ENCODE assay signal across 13 mouse cellular contexts in genomic region chr17:25224586-25225222, GRCm38 (mm10). TPM values are rescaled to one million over a fixed set of nuclear protein-coding genes. Genes with fewer than 3 reads are reported as not detected.
DNase-seq lines count a peak whose midpoint lies in the region; ATAC-seq lines count a peak whose summit lies in the region.
"Had no signal": no experiment of that assay in that cellular context is flagged by ENCODE, and none has a peak within 500 bp of the region (broad histone marks: within the 10 kb centered on the region; RNA-seq: fewer than 3 reads in every experiment).

No protein-coding gene starts in this region.

- ATAC-seq in heart, embryonic 11.5 days (replicated peaks; ENCODE audit: insufficient number of reproducible peaks, low FRiP score, low TSS enrichment), result no peak
- peak; percentile 19; the same call in 1 of the 2 replicates for ATAC-seq in granulocyte monocyte progenitor cell, adult 5-6 weeks (replicated peaks; ENCODE audit: poor library complexity, severe bottlenecking)
- ATAC-seq: intestine, embryonic 15.5 days had no signal

- DNase-seq in heart, postnatal 10 days, result no peak
- DNase-seq in B cell, adult 2 months, result peak; percentile 33 to 56
- DNase-seq in natural killer cell, adult 2 months (ENCODE audit: low spot score in 2 of 2), result peak; percentile 80 to 87
- no peak for DNase-seq in embryonic facial prominence, embryonic 10.5 days (ENCODE audit: low spot score)
- DNase-seq in left cerebral cortex, adult 8-10 months (ENCODE audit: low spot score in 2 of 2), result no peak
- no peak for DNase-seq in layer of hippocampus, adult 8-10 months (ENCODE audit: low spot score in 2 of 2)
- DNase-seq: lung, postnatal 4 days; right cerebral cortex, postnatal 4 days had no signal

- no peak overlapping the region for H3K9ac ChIP-seq in heart, embryonic 11.5 days (ENCODE audit: low read depth, low read length)
- H3K9ac ChIP-seq: forebrain, embryonic 12.5 days; intestine, embryonic 15.5 days; neural tube, embryonic 12.5 days had no signal

- peak overlapping the region; percentile 53 for H3K4me2 ChIP-seq in heart, embryonic 11.5 days
- H3K4me2 ChIP-seq: forebrain, embryonic 12.5 days; intestine, embryonic 15.5 days had no signal

- no peaks in the 10 kb centered on the region for H3K9me3 ChIP-seq in heart, embryonic 11.5 days (replicated peaks; ENCODE audit: control insufficient read depth, low read length)
- H3K9me3 ChIP-seq in embryonic facial prominence, embryonic 10.5 days, result no peaks in the 10 kb centered on the region
- H3K9me3 ChIP-seq: forebrain, embryonic 12.5 days; intestine, embryonic 15.5 days; neural tube, embryonic 12.5 days had no signal

- 77% methylated on average over 7 of the region's 7 CpGs for WGBS in heart, embryonic 11.5 days (ENCODE audit: insufficient replicate concordance)
- 90% methylated on average over 7 of the region's 7 CpGs for WGBS in embryonic facial prominence, embryonic 10.5 days

- H3K36me3 ChIP-seq in heart, embryonic 11.5 days (ENCODE audit: control insufficient read depth, insufficient read depth, low read length), result peaks cover 4% of the 10 kb centered on the region
- H3K36me3 ChIP-seq in embryonic facial prominence, embryonic 10.5 days (replicated peaks), result peaks cover 71% of the 10 kb centered on the region
- H3K36me3 ChIP-seq: intestine, embryonic 15.5 days had no signal

- H3K4me1 ChIP-seq in heart, embryonic 11.5 days (ENCODE audit: control insufficient read depth, insufficient read depth, low read length), result peaks cover 3% of the 10 kb centered on the region
- peaks cover 18% of the 10 kb centered on the region for H3K4me1 ChIP-seq in embryonic facial prominence, embryonic 10.5 days

- H3K27ac ChIP-seq in heart, embryonic 11.5 days (ENCODE audit: low read depth, low read length), result 0 out of 2 replicates have a peak overlapping the region, but pooled peaks have one; percentile 35
- H3K27ac ChIP-seq in embryonic facial prominence, embryonic 10.5 days (replicated peaks), result no peak overlapping the region
- H3K27ac ChIP-seq: forebrain, embryonic 12.5 days; intestine, embryonic 15.5 days; neural tube, embryonic 12.5 days had no signal

- no peaks in the 10 kb centered on the region for H3K27me3 ChIP-seq in heart, embryonic 11.5 days (ENCODE audit: control insufficient read depth, insufficient read depth, low read length)
- H3K27me3 ChIP-seq in embryonic facial prominence, embryonic 10.5 days (replicated peaks; ENCODE audit: low read depth, poor library complexity, severe bottlenecking), result 0 out of 2 replicates have a peak, but pooled peaks cover 17% of the 10 kb centered on the region
- H3K27me3 ChIP-seq: intestine, embryonic 15.5 days; neural tube, embryonic 12.5 days had no signal

- intact Hi-C loops in heart, postnatal 10 days (cut with DNase I), result no loop called here

- no peak overlapping the region for H3K4me3 ChIP-seq in heart, embryonic 11.5 days (ENCODE audit: low read depth, low read length)
- no peak overlapping the region for H3K4me3 ChIP-seq in embryonic facial prominence, embryonic 10.5 days
- H3K4me3 ChIP-seq: forebrain, embryonic 12.5 days; intestine, embryonic 15.5 days; neural tube, embryonic 12.5 days had no signal

RNA-seq across cellular contexts. Expression of gene Gnptg, which starts 15.2 kb away (rescaled TPM):
- polyA plus RNA-seq in heart, embryonic 11.5 days (2014; fragmentation: Nextera tagmentation; extraction: Ambion mirVana), result 22.6 and 25.5 TPM in 2 replicates
- total RNA-seq in heart, postnatal 10 days (2021), result 10 to 100 TPM; 11.3 to 13.9 TPM
- 10.9 and 19.2 TPM in 2 replicates for total RNA-seq in granulocyte monocyte progenitor cell, adult 5-6 weeks (2014; fragmentation: Nextera tagmentation)
- total RNA-seq in granulocyte monocyte progenitor cell, adult 5-6 weeks (2017), result 23.7 and 27.8 TPM in 2 replicates
- polyA plus RNA-seq in embryonic facial prominence, embryonic 10.5 days (2016; fragmentation: Nextera tagmentation; extraction: Ambion mirVana), result 36.1 and 41.5 TPM in 2 replicates
- total RNA-seq in left cerebral cortex, adult 8-10 months (2022), result 10 to 100 TPM; 73.0 to 83.6 (median 76.1) TPM
- total RNA-seq in layer of hippocampus, adult 8-10 months (2022), result 10 to 100 TPM; 70.8 to 79.1 (median 76.3) TPM

RNA-seq across cellular contexts. Expression of gene Tsr3, which starts 15.3 kb away (rescaled TPM):
- 32.1 and 33.6 TPM in 2 replicates for polyA plus RNA-seq in heart, embryonic 11.5 days (2014; fragmentation: Nextera tagmentation; extraction: Ambion mirVana)
- total RNA-seq in heart, postnatal 10 days (2021), result 10 to 100 TPM; 12.7 to 13.8 TPM
- total RNA-seq in granulocyte monocyte progenitor cell, adult 5-6 weeks (2014; fragmentation: Nextera tagmentation), result 10.9 and 17.1 TPM in 2 replicates
- total RNA-seq in granulocyte monocyte progenitor cell, adult 5-6 weeks (2017), result 23.6 and 27.8 TPM in 2 replicates
- polyA plus RNA-seq in embryonic facial prominence, embryonic 10.5 days (2016; fragmentation: Nextera tagmentation; extraction: Ambion mirVana), result 75.4 and 78.6 TPM in 2 replicates
- 10 to 100 TPM; 18.4 to 26.5 (median 24.7) TPM for total RNA-seq in left cerebral cortex, adult 8-10 months (2022)
- 10 to 100 TPM; 22.9 to 28.4 (median 24.9) TPM for total RNA-seq in layer of hippocampus, adult 8-10 months (2022)

RNA-seq across cellular contexts. Expression of gene Baiap3, which starts 31.5 kb away (rescaled TPM):
- 0.35 and 0.63 TPM in 2 replicates for polyA plus RNA-seq in heart, embryonic 11.5 days (2014; fragmentation: Nextera tagmentation; extraction: Ambion mirVana)
- total RNA-seq in heart, postnatal 10 days (2021), result under 1 TPM; 0.27 to 0.34 TPM
- 7.6 and 9.1 TPM in 2 replicates for total RNA-seq in granulocyte monocyte progenitor cell, adult 5-6 weeks (2014; fragmentation: Nextera tagmentation)
- total RNA-seq in granulocyte monocyte progenitor cell, adult 5-6 weeks (2017), result 3.8 and 11.9 TPM in 2 replicates
- 0.67 and 0.94 TPM in 2 replicates for polyA plus RNA-seq in embryonic facial prominence, embryonic 10.5 days (2016; fragmentation: Nextera tagmentation; extraction: Ambion mirVana)
- 10 to 100 TPM; 14.5 to 33.9 (median 31.2) TPM for total RNA-seq in left cerebral cortex, adult 8-10 months (2022)
- 10 to 100 TPM in 3 of 4 experiments, 1 to 10 TPM in 1; 9.6 to 16.7 (median 11.0) TPM for total RNA-seq in layer of hippocampus, adult 8-10 months (2022)

RNA-seq across cellular contexts. Expression of gene Unkl, which starts 36.5 kb away (rescaled TPM):
- polyA plus RNA-seq in heart, embryonic 11.5 days (2014; fragmentation: Nextera tagmentation; extraction: Ambion mirVana), result 2.9 and 3.2 TPM in 2 replicates
- 10 to 100 TPM in 1 of 2 experiments, 1 to 10 TPM in 1; 10.0 to 10.1 TPM for total RNA-seq in heart, postnatal 10 days (2021)
- total RNA-seq in granulocyte monocyte progenitor cell, adult 5-6 weeks (2014; fragmentation: Nextera tagmentation), result 6.8 and 17.2 TPM in 2 replicates
- 5.6 and 9.9 TPM in 2 replicates for total RNA-seq in granulocyte monocyte progenitor cell, adult 5-6 weeks (2017)
- 9.6 and 10.9 TPM in 2 replicates for polyA plus RNA-seq in embryonic facial prominence, embryonic 10.5 days (2016; fragmentation: Nextera tagmentation; extraction: Ambion mirVana)
- 10 to 100 TPM; 37.0 to 40.0 (median 37.8) TPM for total RNA-seq in left cerebral cortex, adult 8-10 months (2022)
- 10 to 100 TPM; 36.0 to 42.6 (median 39.6) TPM for total RNA-seq in layer of hippocampus, adult 8-10 months (2022)

RNA-seq across cellular contexts. Expression of gene BC003965, which starts 40.4 kb away (rescaled TPM):
- polyA plus RNA-seq in heart, embryonic 11.5 days (2014; fragmentation: Nextera tagmentation; extraction: Ambion mirVana), result 24.6 and 26.7 TPM in 2 replicates
- total RNA-seq in heart, postnatal 10 days (2021), result 10 to 100 TPM; 18.4 to 18.8 TPM
- total RNA-seq in granulocyte monocyte progenitor cell, adult 5-6 weeks (2014; fragmentation: Nextera tagmentation), result 13.1 and 17.0 TPM in 2 replicates
- 10.0 and 10.2 TPM in 2 replicates for total RNA-seq in granulocyte monocyte progenitor cell, adult 5-6 weeks (2017)
- 35.5 and 36.9 TPM in 2 replicates for polyA plus RNA-seq in embryonic facial prominence, embryonic 10.5 days (2016; fragmentation: Nextera tagmentation; extraction: Ambion mirVana)
- 10 to 100 TPM; 17.7 to 19.9 (median 19.6) TPM for total RNA-seq in left cerebral cortex, adult 8-10 months (2022)
- total RNA-seq in layer of hippocampus, adult 8-10 months (2022), result 10 to 100 TPM; 19.7 to 21.1 (median 20.8) TPM

Comparison
In these comparisons a context has a peak if more than half of its experiments do, and no peak if none do; other contexts are left out.
1. DNase-seq: peak in B cell, adult 2 months (2 of 2) and natural killer cell, adult 2 months (2 of 2); none in heart, postnatal 10 days (0 of 2), embryonic facial prominence, embryonic 10.5 days (single experiment), left cerebral cortex, adult 8-10 months (0 of 2) and layer of hippocampus, adult 8-10 months (0 of 2).